Comparison of ENCODE assay signal across 12 mouse cellular contexts in genomic region chr8:116945169-116945910, GRCm38 (mm10). TPM values are rescaled to one million over a fixed set of nuclear protein-coding genes. Genes with fewer than 3 reads are reported as not detected.
DNase-seq lines count a peak whose midpoint lies in the region; ATAC-seq and TF ChIP-seq lines count a peak whose summit lies in the region.
"Had no signal": no experiment of that assay in that cellular context is flagged by ENCODE, and none has a peak within 500 bp of the region (broad histone marks: within the 10 kb centered on the region; RNA-seq: fewer than 3 reads in every experiment).

No protein-coding gene starts in this region.

- TF ChIP-seq EP300 in heart, adult 2 months (IDR thresholded peaks at IDR 0.05; ENCODE audit: insufficient read depth, low read depth, low read length), result no peak

- H3K9ac ChIP-seq in heart, embryonic 12.5 days, result no peak overlapping the region
- no peak overlapping the region for H3K9ac ChIP-seq in heart, adult 2 months (ENCODE audit: low read depth, low read length)
- no peak overlapping the region for H3K9ac ChIP-seq in lung, embryonic 14.5 days
- peak overlapping the region; percentile 26; the same call in 1 of the 2 replicates for H3K9ac ChIP-seq in liver, embryonic 16.5 days (ENCODE audit: low read depth, low read length)
- H3K9ac ChIP-seq: embryonic facial prominence, embryonic 12.5 days had no signal

- WGBS in heart, embryonic 12.5 days, result 43% methylated on average over 9 of the region's 9 CpGs
- 63% methylated on average over 9 of the region's 9 CpGs for WGBS in heart, adult 2 months
- 71% methylated on average over 9 of the region's 9 CpGs for WGBS in lung, embryonic 14.5 days
- 33% methylated on average over 9 of the region's 9 CpGs for WGBS in liver, embryonic 16.5 days (ENCODE audit: insufficient replicate concordance)

- peaks cover 12% of the 10 kb centered on the region; the same call in 1 of the 2 replicates for H3K36me3 ChIP-seq in heart, embryonic 12.5 days
- H3K36me3 ChIP-seq in heart, adult 2 months (ENCODE audit: control insufficient read depth, insufficient read depth, low read length), result no peaks in the 10 kb centered on the region
- H3K36me3 ChIP-seq in lung, embryonic 14.5 days (ENCODE audit: insufficient read depth), result 0 out of 2 replicates have a peak, but pooled peaks cover 9% of the 10 kb centered on the region
- H3K36me3 ChIP-seq in liver, embryonic 16.5 days (ENCODE audit: control insufficient read depth, insufficient read depth), result peaks cover 5% of the 10 kb centered on the region; the same call in 1 of the 2 replicates

- no peaks in the 10 kb centered on the region for H3K9me3 ChIP-seq in heart, embryonic 12.5 days (replicated peaks)
- H3K9me3 ChIP-seq in lung, embryonic 14.5 days (ENCODE audit: low read depth, low read length), result no peaks in the 10 kb centered on the region
- no peaks in the 10 kb centered on the region for H3K9me3 ChIP-seq in liver, embryonic 16.5 days (replicated peaks; ENCODE audit: control insufficient read depth, low read length)
- H3K9me3 ChIP-seq: embryonic facial prominence, embryonic 12.5 days had no signal

- H3K4me3 ChIP-seq in heart, embryonic 12.5 days, result no peak overlapping the region
- no peak overlapping the region for H3K4me3 ChIP-seq in heart, adult 2 months
- H3K4me3 ChIP-seq in lung, embryonic 14.5 days (ENCODE audit: low read depth, low read length), result no peak overlapping the region
- no peak overlapping the region for H3K4me3 ChIP-seq in liver, embryonic 16.5 days (ENCODE audit: low read depth, low read length)

- TF ChIP-seq CTCF in heart, adult 2 months (IDR thresholded peaks at IDR 0.05), result no peak
- no peak for TF ChIP-seq CTCF in lung, embryonic 14.5 days (IDR thresholded peaks at IDR 0.05; ENCODE audit: low read depth)

- H3K27me3 ChIP-seq in heart, embryonic 12.5 days (replicated peaks), result no peaks in the 10 kb centered on the region
- no peaks in the 10 kb centered on the region for H3K27me3 ChIP-seq in heart, adult 2 months (ENCODE audit: control insufficient read depth, insufficient read depth, low read length)
- no peaks in the 10 kb centered on the region for H3K27me3 ChIP-seq in lung, embryonic 14.5 days (ENCODE audit: insufficient read depth, low read length)
- H3K27me3 ChIP-seq in liver, embryonic 16.5 days (ENCODE audit: control insufficient read depth, insufficient read depth, low read depth, low read length), result no peaks in the 10 kb centered on the region
- H3K27me3 ChIP-seq: embryonic facial prominence, embryonic 12.5 days had no signal

- DNase-seq in heart, adult 2 months, result no peak
- no peak for DNase-seq in lung, embryonic 14.5 days
- no peak for DNase-seq in lung, postnatal 4 days
- peak; percentile 61 for DNase-seq in ZHBTc4 (ENCODE audit: low read depth, low spot score)
- DNase-seq in natural killer cell, adult 2 months (ENCODE audit: low spot score in 2 of 2), result no peak
- no peak for DNase-seq in layer of hippocampus, adult 8-10 months (ENCODE audit: low spot score in 2 of 2)
- DNase-seq: cerebellum, adult 9-10 months had no signal

- ATAC-seq in heart, embryonic 12.5 days (ENCODE audit: insufficient number of reproducible peaks, low FRiP score), result peak; percentile 1; the same call in 1 of the 2 replicates
- ATAC-seq in lung, embryonic 14.5 days (ENCODE audit: insufficient read depth), result no peak
- peak; percentile 40 for ATAC-seq in liver, embryonic 16.5 days (ENCODE audit: low read depth)
- ATAC-seq: forebrain, embryonic 16.5 days had no signal

- peak overlapping the region; percentile 94 for H3K4me2 ChIP-seq in heart, embryonic 12.5 days
- 0 out of 2 replicates have a peak overlapping the region, but pooled peaks have one; percentile 96 for H3K4me2 ChIP-seq in lung, embryonic 14.5 days
- H3K4me2 ChIP-seq in liver, embryonic 16.5 days (ENCODE audit: low read depth, low read length), result 0 out of 2 replicates have a peak overlapping the region, but pooled peaks have one; percentile 10

- H3K79me2 ChIP-seq in heart, adult 2 months (replicated peaks; ENCODE audit: control insufficient read depth, insufficient read depth, low read length), result peaks cover 4% of the 10 kb centered on the region

- intact Hi-C loops in heart, adult 2 months (cut with DNase I), result no loop called here

- H3K4me1 ChIP-seq in heart, embryonic 12.5 days (replicated peaks), result peaks cover 49% of the 10 kb centered on the region
- H3K4me1 ChIP-seq in heart, adult 2 months (ENCODE audit: control insufficient read depth, insufficient read depth, low read length), result peaks cover 8% of the 10 kb centered on the region
- 0 out of 2 replicates have a peak, but pooled peaks cover 4% of the 10 kb centered on the region for H3K4me1 ChIP-seq in lung, embryonic 14.5 days (ENCODE audit: insufficient read depth)
- peaks cover 51% of the 10 kb centered on the region for H3K4me1 ChIP-seq in liver, embryonic 16.5 days (ENCODE audit: control insufficient read depth, low read depth, low read length)

- no peak for TF ChIP-seq POLR2A in heart, adult 2 months (IDR thresholded peaks at IDR 0.05; ENCODE audit: insufficient read depth, low read depth, low read length)

- peak overlapping the region; percentile 90 for H3K27ac ChIP-seq in heart, embryonic 12.5 days (ENCODE audit: poor library complexity, severe bottlenecking)
- no peak overlapping the region; the same call in 1 of the 2 replicates for H3K27ac ChIP-seq in heart, adult 2 months
- 0 out of 2 replicates have a peak overlapping the region, but pooled peaks have one; percentile 12 for H3K27ac ChIP-seq in lung, embryonic 14.5 days (ENCODE audit: low read depth)
- H3K27ac ChIP-seq in liver, embryonic 16.5 days (ENCODE audit: low read length), result peak overlapping the region; percentile 47
- H3K27ac ChIP-seq: embryonic facial prominence, embryonic 12.5 days had no signal

RNA-seq across cellular contexts. Expression of gene Atmin, which starts 2.1 kb away (rescaled TPM):
- 11.4 and 11.7 TPM in 2 replicates for polyA plus RNA-seq in heart, embryonic 12.5 days (2016; fragmentation: Nextera tagmentation; extraction: Ambion mirVana)
- 10 to 100 TPM; 14.4 to 16.5 TPM for total RNA-seq in heart, adult 2 months (2021)
- polyA plus RNA-seq in heart, adult 2 months (2012; rRNA removed), result 9.3 and 14.5 TPM in 2 replicates
- 15.4 and 15.8 TPM in 2 replicates for polyA plus RNA-seq in lung, embryonic 14.5 days (2014; fragmentation: Nextera tagmentation; extraction: Ambion mirVana)
- polyA plus RNA-seq in liver, embryonic 16.5 days (2015; fragmentation: Nextera tagmentation; extraction: Ambion mirVana), result 3.3 and 3.8 TPM in 2 replicates
- 10 to 100 TPM; 44.4 to 47.7 (median 45.2) TPM for total RNA-seq in layer of hippocampus, adult 8-10 months (2022)

RNA-seq across cellular contexts. Expression of gene Cenpn, which starts 23.8 kb away (rescaled TPM):
- polyA plus RNA-seq in heart, embryonic 12.5 days (2016; fragmentation: Nextera tagmentation; extraction: Ambion mirVana), result 25.7 and 28.4 TPM in 2 replicates
- total RNA-seq in heart, adult 2 months (2021), result under 1 TPM; 0.37 to 0.89 TPM
- 0.74 and 1.3 TPM in 2 replicates for polyA plus RNA-seq in heart, adult 2 months (2012; rRNA removed)
- 53.9 and 58.9 TPM in 2 replicates for polyA plus RNA-seq in lung, embryonic 14.5 days (2014; fragmentation: Nextera tagmentation; extraction: Ambion mirVana)
- 21.5 and 22.2 TPM in 2 replicates for polyA plus RNA-seq in liver, embryonic 16.5 days (2015; fragmentation: Nextera tagmentation; extraction: Ambion mirVana)
- 1 to 10 TPM; 1.1 to 1.9 (median 1.6) TPM for total RNA-seq in layer of hippocampus, adult 8-10 months (2022)

RNA-seq across cellular contexts. Expression of gene Cmc2, which starts 24.1 kb away (rescaled TPM):
- polyA plus RNA-seq in heart, embryonic 12.5 days (2016; fragmentation: Nextera tagmentation; extraction: Ambion mirVana), result 112 and 114 TPM in 2 replicates
- total RNA-seq in heart, adult 2 months (2021), result 10 to 100 TPM; 65.8 to 79.2 TPM
- polyA plus RNA-seq in heart, adult 2 months (2012; rRNA removed), result 30.0 and 46.1 TPM in 2 replicates
- polyA plus RNA-seq in lung, embryonic 14.5 days (2014; fragmentation: Nextera tagmentation; extraction: Ambion mirVana), result 88.2 and 92.6 TPM in 2 replicates
- polyA plus RNA-seq in liver, embryonic 16.5 days (2015; fragmentation: Nextera tagmentation; extraction: Ambion mirVana), result 49.7 and 54.0 TPM in 2 replicates
- 10 to 100 TPM; 11.8 to 13.6 (median 13.1) TPM for total RNA-seq in layer of hippocampus, adult 8-10 months (2022)

RNA-seq across cellular contexts. Expression of gene 1700030J22Rik, which starts 33.4 kb away (rescaled TPM):
- polyA plus RNA-seq in heart, embryonic 12.5 days (2016; fragmentation: Nextera tagmentation; extraction: Ambion mirVana), result 1.0 and 1.1 TPM in 2 replicates
- total RNA-seq in heart, adult 2 months (2021), result under 1 TPM; 0.44 to 0.68 TPM
- polyA plus RNA-seq in heart, adult 2 months (2012; rRNA removed), result 0.35 and 0.41 TPM in 2 replicates
- polyA plus RNA-seq in lung, embryonic 14.5 days (2014; fragmentation: Nextera tagmentation; extraction: Ambion mirVana), result 1.8 and 1.9 TPM in 2 replicates
- 0.47 and 0.54 TPM in 2 replicates for polyA plus RNA-seq in liver, embryonic 16.5 days (2015; fragmentation: Nextera tagmentation; extraction: Ambion mirVana)
- 10 to 100 TPM in 1 of 4 experiments, 1 to 10 TPM in 3; 7.3 to 10.6 (median 8.6) TPM for total RNA-seq in layer of hippocampus, adult 8-10 months (2022)
- total RNA-seq: neutrophil, adult 5-6 weeks had no signal

RNA-seq across cellular contexts. Expression of gene Gcsh, which starts 48.0 kb away (rescaled TPM):
- polyA plus RNA-seq in heart, embryonic 12.5 days (2016; fragmentation: Nextera tagmentation; extraction: Ambion mirVana), result 69.9 and 75.4 TPM in 2 replicates
- 10 to 100 TPM; 51.2 to 55.1 TPM for total RNA-seq in heart, adult 2 months (2021)
- 34.8 and 63.6 TPM in 2 replicates for polyA plus RNA-seq in heart, adult 2 months (2012; rRNA removed)
- 142 and 143 TPM in 2 replicates for polyA plus RNA-seq in lung, embryonic 14.5 days (2014; fragmentation: Nextera tagmentation; extraction: Ambion mirVana)
- polyA plus RNA-seq in liver, embryonic 16.5 days (2015; fragmentation: Nextera tagmentation; extraction: Ambion mirVana), result 92.4 and 94.0 TPM in 2 replicates
- 10 to 100 TPM; 46.0 to 53.2 (median 48.7) TPM for total RNA-seq in layer of hippocampus, adult 8-10 months (2022)

Comparison
In these comparisons a context has a peak if more than half of its experiments do, and no peak if none do; other contexts are left out.
1. H3K4me2 ChIP-seq: peak in every context shown above with its lines; median percentile 96 in lung, embryonic 14.5 days; 94 in heart, embryonic 12.5 days; 10 in liver, embryonic 16.5 days.